Mouse (Mus musculus): ENCODE measurements around the gene Zmynd8. TPM values are rescaled to one million over a fixed set of nuclear protein-coding genes. Genes with fewer than 3 reads are reported as not detected.

The Zmynd8 gene
- total and polyA plus RNA-seq, 3 experiments, result 30.3 to 89.2 (median 41.6) TPM

DNA sequence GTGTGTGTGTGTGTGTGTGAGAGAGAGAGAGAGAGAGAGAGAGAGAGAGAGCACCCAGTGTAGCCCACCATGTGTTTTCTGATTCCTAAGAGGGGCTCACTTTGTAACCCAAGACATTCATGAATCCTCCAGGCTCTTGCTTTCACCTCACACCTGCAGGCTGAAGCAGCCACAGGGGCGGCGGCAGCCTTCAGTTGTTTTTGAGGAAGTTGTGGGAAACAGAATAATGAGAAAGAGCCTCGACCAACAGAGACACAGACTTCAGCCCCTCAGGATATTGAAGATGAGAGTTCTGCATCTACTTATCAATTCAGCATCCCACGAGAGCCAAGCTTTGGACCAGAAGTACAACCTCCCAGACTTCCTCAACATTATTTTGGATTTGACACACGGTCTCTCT, 6.2 kb downstream of the Zmynd8 start:
- peak overlapping the region; percentile 32 for H3K27ac ChIP-seq (ENCODE audit: control insufficient read depth, low read depth, low read length)
- H3K79me2 ChIP-seq (ENCODE audit: control insufficient read depth, insufficient read depth, low read length, poor library complexity), result peaks cover 58% of the 10 kb centered on the region
- peaks cover 13 to 42% of the 10 kb centered on the region in 2 experiments for H3K4me1 ChIP-seq (ENCODE audit: control insufficient read depth in 1 of 2, insufficient read depth in 2 of 2, low read length in 2 of 2)
- H3K36me3 ChIP-seq (ENCODE audit: control insufficient read depth in 1 of 2, insufficient read depth in 2 of 2, low read length in 2 of 2), result peaks cover 0 to 26% of the 10 kb centered on the region in 2 experiments; a peak in 2 of 4 replicates
- H3K4me3 ChIP-seq (ENCODE audit: control insufficient read depth in 1 of 2, insufficient read depth in 1 of 2, low read depth in 2 of 2, low read length in 2 of 2), result peak overlapping the region in 1 of 2 experiments; percentile 18; a peak in 1 of 4 replicates
- no peak for TF ChIP-seq ZMIZ1 (IDR thresholded peaks at IDR 0.05; ENCODE audit: low read depth, low read length)
- no peak for TF ChIP-seq POLR2A (IDR thresholded peaks at IDR 0.05; ENCODE audit: control insufficient read depth in 1 of 2, insufficient read depth in 1 of 2, low read depth in 1 of 2, low read length in 2 of 2, poor library complexity in 1 of 2)
- no peak for TF ChIP-seq POLR2AphosphoS2 (IDR thresholded peaks at IDR 0.05; ENCODE audit: low read length)
- no peak for TF ChIP-seq MAFK (IDR thresholded peaks at IDR 0.05; ENCODE audit: borderline replicate concordance, low read depth, low read length)
- no peak for TF ChIP-seq GABPA (IDR thresholded peaks at IDR 0.05; ENCODE audit: low read depth, low read length)
- TF ChIP-seq TCF12 (IDR thresholded peaks at IDR 0.05; ENCODE audit: low read depth, low read length), result 0 out of 2 replicates have a peak, but pooled peaks have one; percentile 35
- TF ChIP-seq TBP (IDR thresholded peaks at IDR 0.05; ENCODE audit: low read depth, low read length), result no peak
- TF ChIP-seq ZKSCAN1 (IDR thresholded peaks at IDR 0.05; ENCODE audit: low read depth, low read length), result no peak
- H3K27me3 ChIP-seq (ENCODE audit: control insufficient read depth in 1 of 2, insufficient read depth in 2 of 2, low read length in 2 of 2), result no peaks in the 10 kb centered on the region
- H3K9ac ChIP-seq (ENCODE audit: control insufficient read depth, low read depth, low read length, poor library complexity, severe bottlenecking), result peak overlapping the region; percentile 26; the same call in 1 of the 2 replicates
- peak; percentile 76 for DNase-seq (ENCODE audit: low read depth, low spot score)
- H3K9me3 ChIP-seq (replicated peaks; ENCODE audit: insufficient read depth, low read length), result no peaks in the 10 kb centered on the region

DNA sequence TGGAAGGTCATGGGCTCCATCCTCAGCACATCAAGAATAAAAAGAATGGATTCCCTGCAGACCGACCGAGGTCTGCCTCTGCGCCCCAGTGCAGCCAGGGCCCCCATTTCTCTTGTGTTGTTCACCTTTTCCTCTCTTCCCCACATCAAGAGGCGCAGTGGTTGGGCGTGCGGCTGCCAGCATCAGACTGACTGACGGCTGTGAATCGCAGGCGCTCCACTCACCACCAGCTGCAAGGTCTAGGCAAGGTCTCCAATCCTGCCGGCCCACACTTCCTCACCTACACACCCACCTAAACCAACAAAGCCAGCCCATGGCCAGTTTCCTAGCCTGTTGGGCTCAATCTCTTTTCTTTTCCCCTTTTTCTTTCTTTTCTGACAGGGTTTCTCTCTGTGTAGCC, 8.4 kb downstream of the Zmynd8 start:
- Histone ChIP-seq H3K9ac (ENCODE audit: control insufficient read depth, low read depth, low read length, poor library complexity, severe bottlenecking) (no peak overlapping the region), H3K27ac (ENCODE audit: control insufficient read depth, low read depth, low read length) (no peak overlapping the region), H3K79me2 (ENCODE audit: control insufficient read depth, insufficient read depth, low read length, poor library complexity) (peaks cover 53% of the 10 kb centered on the region), H3K27me3 (ENCODE audit: control insufficient read depth in 1 of 2, insufficient read depth in 2 of 2, low read length in 2 of 2) (no peaks in the 10 kb centered on the region), H3K4me3 (ENCODE audit: control insufficient read depth in 1 of 2, insufficient read depth in 1 of 2, low read depth in 2 of 2, low read length in 2 of 2) (no peak overlapping the region), H3K36me3 (ENCODE audit: control insufficient read depth in 1 of 2, insufficient read depth in 2 of 2, low read length in 2 of 2) (peaks cover 0 to 40% of the 10 kb centered on the region in 2 experiments; a peak in 2 of 4 replicates), H3K4me1 (ENCODE audit: control insufficient read depth in 1 of 2, insufficient read depth in 2 of 2, low read length in 2 of 2) (peaks cover 27 to 56% of the 10 kb centered on the region in 2 experiments), H3K9me3 (replicated peaks; ENCODE audit: insufficient read depth, low read length) (no peaks in the 10 kb centered on the region)
- no peak for DNase-seq (ENCODE audit: low read depth, low spot score)
- TF ChIP-seq SMC3 (IDR thresholded peaks at IDR 0.05; ENCODE audit: low read depth, low read length) (no peak), POLR2A (IDR thresholded peaks at IDR 0.05; ENCODE audit: control insufficient read depth in 1 of 2, insufficient read depth in 1 of 2, low read depth in 1 of 2, low read length in 2 of 2, poor library complexity in 1 of 2) (no peak), ZNF384 (IDR thresholded peaks at IDR 0.05; ENCODE audit: low read depth, low read length) (no peak), MYC (IDR thresholded peaks at IDR 0.05; ENCODE audit: low read depth, low read length) (no peak), USF2 (IDR thresholded peaks at IDR 0.05; ENCODE audit: borderline replicate concordance in 1 of 2, insufficient read depth in 1 of 2, low read depth in 1 of 2, low read length in 2 of 2) (no peak), TAL1 (IDR thresholded peaks at IDR 0.05; ENCODE audit: low read length) (no peak), BHLHE40 (IDR thresholded peaks at IDR 0.05; ENCODE audit: borderline replicate concordance, low read depth, low read length) (no peak), MAFK (IDR thresholded peaks at IDR 0.05; ENCODE audit: borderline replicate concordance, low read depth, low read length) (no peak), EP300 (IDR thresholded peaks at IDR 0.05; ENCODE audit: low read depth in 1 of 2, low read length in 2 of 2) (no peak)

All from MEL (cell line).